Mouse (Mus musculus) testis, adult 2 months (tissue): Measurements from ENCODE around the gene Alox12. TPM values are rescaled to one million over a fixed set of nuclear protein-coding genes. Genes with fewer than 3 reads are reported as not detected.

ENCODE experiments used
- H3K27ac ChIP-seq: fragments of 200-500 bp; 2 replicates; pipeline ENCODE4 v1.5.1; 2012; ENCODE audit warnings: low read depth, low read length; ENCODE audit not compliant: control insufficient read depth, insufficient read depth
- H3K27me3 ChIP-seq: fragments of 200-500 bp; 2 replicates; pipeline ENCODE4 v1.6.1; 2012; ENCODE audit warnings: mild to moderate bottlenecking, low read length, moderate library complexity; ENCODE audit not compliant: control insufficient read depth, insufficient read depth
- H3K36me3 ChIP-seq: fragments of 200-500 bp; 2 replicates; pipeline ENCODE4 v1.6.1; 2012; ENCODE audit warnings: mild to moderate bottlenecking, low read length; ENCODE audit not compliant: control insufficient read depth, insufficient read depth
- H3K4me1 ChIP-seq: fragments of 200-500 bp; 2 replicates; pipeline ENCODE4 v1.6.1; 2012; ENCODE audit warnings: low read length; ENCODE audit not compliant: control insufficient read depth, insufficient read depth
- H3K4me3 ChIP-seq: fragments of 200-500 bp; 2 replicates; pipeline ENCODE4 v1.5.1; 2012; ENCODE audit warnings: low read depth, mild to moderate bottlenecking, low read length, moderate library complexity, mixed read lengths; ENCODE audit not compliant: control insufficient read depth
- CTCF ChIP-seq: fragments of 200-500 bp; IDR thresholded peaks from 2 replicates; pipeline ENCODE4 v1.5.1; 2012; ENCODE audit warnings: low read depth, mild to moderate bottlenecking, inconsistent platforms, low read length, moderate library complexity; ENCODE audit not compliant: control insufficient read depth, insufficient read depth, insufficient replicate concordance
- POLR2A ChIP-seq: fragments of 200-500 bp; IDR thresholded peaks from 2 replicates; pipeline ENCODE4 v1.6.1; 2012; ENCODE audit warnings: low read depth, mild to moderate bottlenecking, inconsistent platforms, low read length, moderate library complexity; ENCODE audit not compliant: control insufficient read depth
- polyA plus RNA-seq: library from polyadenylated mRNA; depleted of rRNA; stranded (reverse); fragments of >200 nt; gene quantifications from 2 replicates; pipeline ENCODE4 v1.2.3, GENCODE M21; 2012; rRNA removed

Alox12 gene
- 4.2 and 4.8 TPM in 2 replicates for polyA plus RNA-seq

DNA sequence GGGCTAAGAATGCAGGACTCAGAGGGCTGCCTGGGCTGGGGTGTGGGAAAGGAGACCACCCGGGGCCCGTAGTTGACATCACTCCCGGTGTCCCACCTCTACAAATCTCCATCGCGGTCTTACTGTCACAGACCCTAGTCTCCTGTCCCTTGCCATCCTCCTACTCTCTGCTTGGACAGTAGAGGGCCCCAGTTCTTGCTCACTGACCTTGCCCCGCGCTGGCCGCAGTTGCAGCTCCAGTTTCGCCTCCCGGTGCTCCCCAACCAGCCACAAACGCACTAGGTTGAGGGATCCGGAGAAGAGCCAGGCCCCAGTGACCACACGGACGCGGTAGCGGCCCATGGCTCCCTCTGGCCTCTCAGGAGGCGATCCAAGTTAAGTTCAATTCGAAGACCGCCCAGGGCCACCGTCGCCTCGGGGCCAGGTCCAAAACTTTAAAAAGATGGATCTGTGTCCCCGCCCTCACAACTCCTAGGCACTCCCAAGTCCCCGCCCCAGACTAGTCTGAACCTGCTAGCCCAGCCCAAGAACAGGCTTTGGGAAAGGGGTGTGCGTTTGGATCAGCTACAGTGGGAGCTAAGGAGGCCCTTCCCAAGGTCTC lies at the start of gene Alox12:
Gene Alox12, minus strand, starts transcription at position 423 of the 601 bp plus-strand sequence.
- Histone ChIP-seq H3K27me3 (no peaks in the 10 kb centered on the region; the same call in 1 of the 2 replicates), H3K4me3 (peak within 1 kb of the TSS; percentile 56), H3K36me3 (no peaks in the 10 kb centered on the region), H3K4me1 (peaks cover 24% of the 10 kb centered on the region), H3K27ac (no peak within 1 kb of the TSS)
- TF ChIP-seq POLR2A (no peak), CTCF (peak; percentile 32; the same call in 1 of the 2 replicates)

DNA sequence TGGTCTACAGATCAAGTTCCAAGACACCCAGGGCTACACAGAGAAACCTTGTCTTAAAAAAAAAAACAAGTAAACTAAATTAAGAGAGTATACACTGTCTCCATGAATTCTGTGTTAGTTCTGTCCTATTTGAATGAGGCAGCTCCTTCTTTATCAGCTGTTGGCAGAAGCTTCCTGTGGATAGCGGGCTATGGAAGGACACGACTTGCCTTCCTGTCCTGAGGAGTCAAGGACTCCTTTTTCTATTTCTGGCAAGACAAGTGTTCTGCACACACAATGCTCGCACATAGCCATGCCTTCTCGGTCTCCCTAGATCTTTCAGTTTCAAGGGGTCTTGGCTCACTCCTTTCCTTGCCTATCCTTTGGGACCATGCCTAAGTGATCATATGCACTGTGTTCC lies 47.1 kb upstream of the Alox12 start:
- Histone ChIP-seq H3K4me3 (no peak overlapping the region), H3K27me3 (no peaks in the 10 kb centered on the region), H3K27ac (no peak overlapping the region), H3K4me1 (0 out of 2 replicates have a peak, but pooled peaks cover 4% of the 10 kb centered on the region), H3K36me3 (no peaks in the 10 kb centered on the region)
- TF ChIP-seq CTCF (no peak), POLR2A (no peak)

DNA sequence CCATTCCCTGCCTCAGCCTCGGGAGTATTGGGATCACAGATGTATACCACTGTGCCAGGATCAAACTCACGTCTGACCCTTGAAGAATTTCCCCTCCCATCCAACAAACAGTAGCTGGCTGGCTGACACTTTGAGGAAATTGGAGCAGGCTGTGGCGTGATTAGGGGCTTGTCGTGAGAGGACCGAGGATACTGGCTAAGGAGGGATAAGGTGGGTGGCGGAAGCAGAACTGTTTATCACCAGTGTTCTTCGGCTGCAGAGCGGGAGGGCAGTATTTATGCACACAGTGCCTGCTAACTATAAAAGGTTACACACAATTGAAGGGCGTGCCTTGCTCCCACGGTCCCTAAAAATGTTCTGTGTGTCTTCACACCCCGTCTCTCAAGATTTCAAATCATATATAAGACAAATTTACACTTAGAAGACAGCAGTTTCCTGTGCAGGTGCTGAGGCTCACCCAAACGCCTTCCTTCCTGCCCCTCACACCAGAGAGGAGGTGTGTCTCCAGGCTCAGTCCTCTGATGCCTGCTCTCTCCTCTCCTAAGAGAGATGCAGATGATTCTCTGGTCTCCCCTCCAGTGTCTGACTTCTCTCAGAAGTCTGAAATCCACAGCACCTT lies 42.8 kb upstream of the Alox12 start:
- no peak overlapping the region for H3K27ac ChIP-seq
- H3K36me3 ChIP-seq: no peaks in the 10 kb centered on the region
- H3K27me3 ChIP-seq: no peaks in the 10 kb centered on the region
- H3K4me3 ChIP-seq: no peak overlapping the region
- H3K4me1 ChIP-seq: 0 out of 2 replicates have a peak, but pooled peaks cover 4% of the 10 kb centered on the region
- TF ChIP-seq CTCF (no peak), POLR2A (no peak)

DNA sequence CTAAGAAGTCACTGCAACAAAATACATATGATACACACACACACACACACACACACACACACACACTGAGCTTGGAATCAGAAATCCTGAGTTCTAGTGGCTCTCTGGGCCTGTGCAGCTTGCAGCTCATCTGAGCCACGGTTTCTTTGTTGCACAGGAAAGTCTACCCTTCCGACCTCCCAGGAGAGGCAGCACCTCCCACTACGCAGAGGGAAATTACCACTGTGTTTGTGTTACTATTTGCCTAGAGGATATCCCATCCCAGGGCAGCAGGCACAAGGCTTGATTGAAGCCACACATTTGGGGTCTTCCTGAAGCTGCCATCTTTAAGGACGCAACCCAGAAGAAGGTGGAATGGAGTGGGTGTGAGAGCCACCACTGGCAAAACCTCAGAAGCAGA lies 42.3 kb upstream of the Alox12 start:
- no peak for TF ChIP-seq POLR2A
- no peak for TF ChIP-seq CTCF
- no peak overlapping the region for H3K27ac ChIP-seq

DNA sequence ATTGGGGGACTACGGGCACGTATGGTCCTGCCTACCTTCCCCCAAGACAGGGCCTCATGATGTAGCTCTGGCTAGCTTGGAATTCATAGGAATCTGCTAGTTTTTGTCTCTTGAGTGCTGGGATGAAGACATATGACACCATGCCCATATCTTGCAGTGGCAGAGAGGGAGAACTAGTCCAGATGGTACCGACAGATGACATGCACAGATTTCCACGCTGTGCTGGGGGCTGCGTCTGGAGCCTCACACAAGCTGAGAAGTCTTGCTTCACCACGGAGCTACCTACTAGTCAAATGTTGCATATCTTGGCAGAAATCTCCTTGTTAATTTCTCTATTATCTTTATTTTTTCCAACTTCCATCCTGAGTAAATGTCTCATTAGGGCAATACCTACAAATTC lies 38.7 kb upstream of the Alox12 start:
- H3K27ac ChIP-seq: no peak overlapping the region
- no peaks in the 10 kb centered on the region for H3K36me3 ChIP-seq
- no peak overlapping the region for H3K4me3 ChIP-seq
- TF ChIP-seq POLR2A: no peak
- no peak for TF ChIP-seq CTCF
- peaks cover 8% of the 10 kb centered on the region for H3K4me1 ChIP-seq
- no peaks in the 10 kb centered on the region for H3K27me3 ChIP-seq

More for the DNA sequence above, 42.3 kb upstream of the Alox12 start:
- 0 out of 2 replicates have a peak, but pooled peaks cover 4% of the 10 kb centered on the region for H3K4me1 ChIP-seq
- H3K27me3 ChIP-seq: no peaks in the 10 kb centered on the region
- no peaks in the 10 kb centered on the region for H3K36me3 ChIP-seq
- H3K4me3 ChIP-seq: no peak overlapping the region

DNA sequence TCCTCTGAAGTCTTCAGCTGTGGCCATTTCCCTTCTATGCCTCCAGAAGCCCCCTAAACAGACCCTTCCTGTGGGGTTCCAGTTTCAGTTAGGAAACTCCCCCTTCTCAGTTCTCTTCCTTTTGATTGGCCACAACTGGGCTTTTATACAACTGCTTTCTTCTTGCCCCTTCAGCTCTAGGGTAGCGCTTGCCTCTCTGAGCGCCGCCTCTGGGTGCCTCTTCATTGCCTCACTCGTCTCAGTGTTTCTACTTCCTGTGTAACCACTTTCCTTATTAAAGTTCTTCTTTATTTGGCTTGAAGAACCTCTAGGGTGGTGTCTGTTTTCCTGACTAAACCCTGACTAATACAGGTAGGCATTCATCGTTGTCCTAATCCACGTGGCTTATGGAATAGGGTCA lies 36.1 kb upstream of the Alox12 start:
- Histone ChIP-seq H3K27ac (peak overlapping the region; percentile 50), H3K4me1 (peaks cover 6% of the 10 kb centered on the region), H3K4me3 (peak overlapping the region; percentile 67), H3K36me3 (no peaks in the 10 kb centered on the region), H3K27me3 (no peaks in the 10 kb centered on the region)
- no peak for TF ChIP-seq POLR2A
- no peak for TF ChIP-seq CTCF

DNA sequence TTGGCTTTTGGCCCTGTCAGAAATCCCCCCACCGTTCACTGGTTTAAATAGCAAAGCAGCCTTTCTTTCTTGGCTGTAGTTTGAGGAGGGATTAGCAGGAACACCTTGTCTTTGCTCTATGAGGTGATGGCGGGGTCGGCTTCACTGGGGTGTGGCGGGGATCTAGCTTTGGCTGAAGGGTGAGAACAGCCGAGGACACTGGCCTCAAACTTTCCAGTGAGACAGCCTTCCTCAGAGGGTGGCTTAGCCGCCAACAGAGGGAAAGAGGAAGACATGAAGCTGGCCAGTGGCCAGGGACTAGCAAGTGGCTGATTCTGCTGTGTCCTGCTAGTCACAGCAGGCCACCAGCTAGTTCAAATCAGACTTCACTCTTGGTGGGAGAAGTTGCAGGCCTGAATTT lies 34.1 kb upstream of the Alox12 start:
- TF ChIP-seq POLR2A (no peak), CTCF (no peak)
- Histone ChIP-seq H3K4me3 (no peak overlapping the region), H3K36me3 (no peaks in the 10 kb centered on the region), H3K27ac (no peak overlapping the region), H3K27me3 (no peaks in the 10 kb centered on the region), H3K4me1 (peaks cover 6% of the 10 kb centered on the region)

DNA sequence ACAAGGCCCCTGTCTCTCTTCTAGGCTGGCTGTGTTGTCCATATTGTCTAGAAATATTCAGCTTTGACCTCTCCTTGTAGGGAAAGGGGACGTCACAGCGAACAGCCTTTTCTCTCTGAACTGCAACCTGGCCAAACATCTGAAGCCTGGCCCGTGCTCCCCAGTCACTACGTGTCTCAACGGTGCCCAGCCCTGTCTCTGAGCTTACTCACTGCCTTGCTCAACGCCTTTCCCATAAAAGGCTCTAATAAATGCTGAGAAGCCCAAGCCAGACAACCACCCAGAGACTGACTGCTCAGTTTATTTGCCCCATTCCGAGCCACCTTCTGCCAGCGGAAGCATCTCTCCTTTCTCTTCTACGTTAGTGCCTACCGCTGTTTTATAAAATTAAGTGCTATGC lies 32.9 kb upstream of the Alox12 start:
- no peaks in the 10 kb centered on the region for H3K27me3 ChIP-seq

More for the DNA sequence above, 32.9 kb upstream of the Alox12 start:
- no peaks in the 10 kb centered on the region for H3K36me3 ChIP-seq
- H3K4me1 ChIP-seq: peaks cover 6% of the 10 kb centered on the region
- TF ChIP-seq POLR2A: no peak
- no peak for TF ChIP-seq CTCF
- no peak overlapping the region for H3K4me3 ChIP-seq
- no peak overlapping the region for H3K27ac ChIP-seq
